Mouse (Mus musculus) left cerebral cortex, adult 8-10 months (tissue): ENCODE measurements around the gene Ddx47. TPM values are rescaled to one million over a fixed set of nuclear protein-coding genes. Genes with fewer than 3 reads are reported as not detected.

ENCODE experiments used
- DNase-seq, 2 experiments: peaks; one replicate each; pipeline ENCODE4 v3.0.0; 2022; ENCODE audit warnings: low spot score in 2 of 2
- total RNA-seq, 4 experiments: library from RNA; stranded (reverse); gene quantifications; 2 replicates each; pipeline ENCODE4 v1.2.4; 2022

The Ddx47 gene
- total RNA-seq: 10 to 100 TPM; 54.2 to 60.6 (median 56.4) TPM

GRCm38 (mm10) chr6:135011048-135011733 lies at the start of gene Ddx47:
Gene Ddx47 (plus strand): TSS chr6:135011612.
- DNase-seq: peak; percentile 91 to 92

- no peak for DNase-seq
These were observed 49.4 kb upstream of the Ddx47 start for GRCm38 (mm10) chr6:134961858-134962517.

- DNase-seq: no peak
These were observed 48.9 kb upstream of the Ddx47 start for GRCm38 (mm10) chr6:134962518-134962893.

GRCm38 (mm10) chr6:134963910-134964309 lies 47.5 kb upstream of the Ddx47 start:
- DNase-seq: no peak

GRCm38 (mm10) chr6:134966681-134967080 lies 44.7 kb upstream of the Ddx47 start:
- DNase-seq: no peak

GRCm38 (mm10) chr6:134968326-134968725 lies 43.1 kb upstream of the Ddx47 start:
- DNase-seq: no peak

GRCm38 (mm10) chr6:134969498-134969897 lies 41.9 kb upstream of the Ddx47 start:
- DNase-seq: no peak

- DNase-seq: no peak
These were observed 39.3 kb upstream of the Ddx47 start for GRCm38 (mm10) chr6:134972096-134972495.

GRCm38 (mm10) chr6:134976628-134977027 lies 34.8 kb upstream of the Ddx47 start:
- no peak for DNase-seq

GRCm38 (mm10) chr6:134981231-134982062 lies 30.0 kb upstream of the Ddx47 start, which contains the start of gene Apold1:
Gene Apold1 (plus strand): TSS chr6:134981718.
- no peak for DNase-seq

- DNase-seq: peak; percentile 76 to 84
These were observed 27.7 kb upstream of the Ddx47 start for GRCm38 (mm10) chr6:134983529-134984370.

GRCm38 (mm10) chr6:134984748-134985147 lies 26.7 kb upstream of the Ddx47 start:
- DNase-seq: no peak

GRCm38 (mm10) chr6:134988377-134988776 lies 23.0 kb upstream of the Ddx47 start:
- DNase-seq: no peak

GRCm38 (mm10) chr6:134990674-134991073 lies 20.7 kb upstream of the Ddx47 start:
- DNase-seq: no peak

- peak; percentile 22 to 67 for DNase-seq
These were observed 17.3 kb upstream of the Ddx47 start for GRCm38 (mm10) chr6:134994031-134994651.

GRCm38 (mm10) chr6:134994985-134995384 lies 16.4 kb upstream of the Ddx47 start:
- DNase-seq: peak; percentile 25 to 40

GRCm38 (mm10) chr6:134996918-134997317 lies 14.5 kb upstream of the Ddx47 start:
- no peak for DNase-seq

- no peak for DNase-seq
These were observed 13.3 kb upstream of the Ddx47 start for GRCm38 (mm10) chr6:134998076-134998475.

GRCm38 (mm10) chr6:134998781-134999180 lies 12.6 kb upstream of the Ddx47 start:
- DNase-seq: no peak

GRCm38 (mm10) chr6:135000272-135000671 lies 11.1 kb upstream of the Ddx47 start:
- no peak for DNase-seq

GRCm38 (mm10) chr6:135001991-135002390 lies 9.4 kb upstream of the Ddx47 start:
- no peak for DNase-seq
